Mouse (Mus musculus): ENCODE measurements around the gene Tmem238. TPM values are rescaled to one million over a fixed set of nuclear protein-coding genes. Genes with fewer than 3 reads are reported as not detected.
A peak's percentile ranks its signal among the peaks of the same experiment; 100 is the strongest.

Tmem238 gene
- polyA plus RNA-seq, 1 experiment from 2014 or later, result 40.4 TPM

- no peaks in the 10 kb centered on the region for H3K27me3 ChIP-seq (ENCODE audit: insufficient read depth, low read length)
- no peak overlapping the region for H3K27ac ChIP-seq
- peaks cover 15% of the 10 kb centered on the region for H3K4me1 ChIP-seq (replicated peaks; ENCODE audit: insufficient read depth, low read length)
- no peaks in the 10 kb centered on the region for H3K9me3 ChIP-seq (replicated peaks; ENCODE audit: low read length)
- no peak overlapping the region for H3K9ac ChIP-seq (ENCODE audit: low read depth, low read length)
- TF ChIP-seq CTCF (IDR thresholded peaks at IDR 0.05; ENCODE audit: low read depth), result no peak
- no peak overlapping the region for H3K4me3 ChIP-seq (replicated peaks; ENCODE audit: low read depth, low read length)
- H3K36me3 ChIP-seq (ENCODE audit: insufficient read depth, low read length), result peaks cover 7% of the 10 kb centered on the region
- DNase-seq (ENCODE audit: low spot score), result no peak
- ATAC-seq (replicated peaks; ENCODE audit: low FRiP score, low read depth), result no peak
- WGBS, result 88% methylated on average over 6 of the region's 6 CpGs
- 0 out of 2 replicates have a peak overlapping the region, but pooled peaks have one; percentile 73 for H3K4me2 ChIP-seq (ENCODE audit: low read length)
Observed at GRCm38 (mm10) chr7:4742482-4742819, 47.0 kb downstream of the Tmem238 start.

- H3K27me3 ChIP-seq (ENCODE audit: insufficient read depth, low read length), result no peaks in the 10 kb centered on the region
- H3K27ac ChIP-seq, result peak overlapping the region; percentile 85
- ATAC-seq (replicated peaks; ENCODE audit: low FRiP score, low read depth), result no peak
- H3K9me3 ChIP-seq (replicated peaks; ENCODE audit: low read length), result no peaks in the 10 kb centered on the region
- H3K4me1 ChIP-seq (replicated peaks; ENCODE audit: insufficient read depth, low read length), result peaks cover 15% of the 10 kb centered on the region
- H3K36me3 ChIP-seq (ENCODE audit: insufficient read depth, low read length), result peaks cover 7% of the 10 kb centered on the region
- no peak for DNase-seq (ENCODE audit: low spot score)
- 82% methylated on average over 21 of the region's 21 CpGs for WGBS
- H3K9ac ChIP-seq (ENCODE audit: low read depth, low read length), result peak overlapping the region; percentile 67
- no peak for TF ChIP-seq CTCF (IDR thresholded peaks at IDR 0.05; ENCODE audit: low read depth)
- H3K4me2 ChIP-seq (ENCODE audit: low read length), result peak overlapping the region; percentile 73
- H3K4me3 ChIP-seq (replicated peaks; ENCODE audit: low read depth, low read length), result peak overlapping the region; percentile 57; the same call in 1 of the 2 replicates
Observed at GRCm38 (mm10) chr7:4741672-4742481, 47.6 kb downstream of the Tmem238 start.

- H3K4me2 ChIP-seq (ENCODE audit: low read length), result peak overlapping the region; percentile 73
- H3K4me3 ChIP-seq (replicated peaks; ENCODE audit: low read depth, low read length), result peak overlapping the region; percentile 57
- peaks cover 4% of the 10 kb centered on the region for H3K36me3 ChIP-seq (ENCODE audit: insufficient read depth, low read length)
- H3K27me3 ChIP-seq (ENCODE audit: insufficient read depth, low read length), result no peaks in the 10 kb centered on the region
- peak overlapping the region; percentile 85 for H3K27ac ChIP-seq
- WGBS, result 4% methylated on average over 4 of the region's 4 CpGs
- peak; percentile 79 for DNase-seq (ENCODE audit: low spot score)
- no peak for ATAC-seq (replicated peaks; ENCODE audit: low FRiP score, low read depth)
- no peak for TF ChIP-seq CTCF (IDR thresholded peaks at IDR 0.05; ENCODE audit: low read depth)
- H3K9me3 ChIP-seq (replicated peaks; ENCODE audit: low read length), result no peaks in the 10 kb centered on the region
- peaks cover 15% of the 10 kb centered on the region for H3K4me1 ChIP-seq (replicated peaks; ENCODE audit: insufficient read depth, low read length)
- H3K9ac ChIP-seq (ENCODE audit: low read depth, low read length), result peak overlapping the region; percentile 67
Observed at GRCm38 (mm10) chr7:4741151-4741550, 48.3 kb downstream of the Tmem238 start.

GRCm38 (mm10) chr7:4740309-4740727, 49.1 kb downstream of the Tmem238 start:
- ATAC-seq (replicated peaks; ENCODE audit: low FRiP score, low read depth) (peak; percentile 10; the same call in 1 of the 2 replicates), DNase-seq (ENCODE audit: low spot score) (peak; percentile 48)
- Histone ChIP-seq H3K36me3 (ENCODE audit: insufficient read depth, low read length) (peaks cover 4% of the 10 kb centered on the region; the same call in 1 of the 2 replicates), H3K27ac (peak overlapping the region; percentile 85), H3K4me1 (replicated peaks; ENCODE audit: insufficient read depth, low read length) (peaks cover 15% of the 10 kb centered on the region), H3K4me3 (replicated peaks; ENCODE audit: low read depth, low read length) (peak overlapping the region; percentile 57), H3K4me2 (ENCODE audit: low read length) (peak overlapping the region; percentile 73), H3K9me3 (replicated peaks; ENCODE audit: low read length) (no peaks in the 10 kb centered on the region), H3K9ac (ENCODE audit: low read depth, low read length) (peak overlapping the region; percentile 67), H3K27me3 (ENCODE audit: insufficient read depth, low read length) (no peaks in the 10 kb centered on the region)
- under 1% methylated on average over 14 of the region's 14 CpGs for WGBS
- no peak for TF ChIP-seq CTCF (IDR thresholded peaks at IDR 0.05; ENCODE audit: low read depth)

- Histone ChIP-seq H3K4me3 (replicated peaks; ENCODE audit: low read depth, low read length) (peak within 1 kb of the TSS; percentile 57), H3K9me3 (replicated peaks; ENCODE audit: low read length) (no peaks in the 10 kb centered on the region), H3K4me2 (ENCODE audit: low read length) (peak within 1 kb of the TSS; percentile 73), H3K9ac (ENCODE audit: low read depth, low read length) (peak within 1 kb of the TSS; percentile 67), H3K27ac (peak within 1 kb of the TSS; percentile 85), H3K4me1 (replicated peaks; ENCODE audit: insufficient read depth, low read length) (peaks cover 15% of the 10 kb centered on the region), H3K27me3 (ENCODE audit: insufficient read depth, low read length) (no peaks in the 10 kb centered on the region), H3K36me3 (ENCODE audit: insufficient read depth, low read length) (peaks cover 4% of the 10 kb centered on the region; the same call in 1 of the 2 replicates)
- peak; percentile 98 for ATAC-seq (replicated peaks; ENCODE audit: low FRiP score, low read depth)
- DNase-seq (ENCODE audit: low spot score), result peak; percentile 100
- peak; percentile 46 for TF ChIP-seq CTCF (IDR thresholded peaks at IDR 0.05; ENCODE audit: low read depth)
- WGBS, result 0% methylated on average over 39 of the region's 44 CpGs
Observed at GRCm38 (mm10) chr7:4739544-4740275, 49.7 kb downstream of the Tmem238 start, which contains the start of gene Kmt5c. Gene Kmt5c, plus strand, starts transcription at chr7:4740115.

GRCm38 (mm10) chr7:4739041-4739543, 50.4 kb downstream of the Tmem238 start:
- Histone ChIP-seq H3K36me3 (ENCODE audit: insufficient read depth, low read length) (peaks cover 4% of the 10 kb centered on the region; the same call in 1 of the 2 replicates), H3K4me2 (ENCODE audit: low read length) (peak overlapping the region; percentile 61), H3K4me3 (replicated peaks; ENCODE audit: low read depth, low read length) (peak overlapping the region; percentile 30), H3K27me3 (ENCODE audit: insufficient read depth, low read length) (no peaks in the 10 kb centered on the region), H3K4me1 (replicated peaks; ENCODE audit: insufficient read depth, low read length) (peaks cover 15% of the 10 kb centered on the region), H3K27ac (peak overlapping the region; percentile 75), H3K9me3 (replicated peaks; ENCODE audit: low read length) (no peaks in the 10 kb centered on the region), H3K9ac (ENCODE audit: low read depth, low read length) (no peak overlapping the region)
- no peak for TF ChIP-seq CTCF (IDR thresholded peaks at IDR 0.05; ENCODE audit: low read depth)
- DNase-seq (ENCODE audit: low spot score), result no peak
- ATAC-seq (replicated peaks; ENCODE audit: low FRiP score, low read depth), result no peak
- WGBS, result 52% methylated on average over 10 of the region's 10 CpGs

Other genes with a start within 250 kb of the Tmem238 start
- gene Syt5, start 242.1 kb downstream of the Tmem238 start, polyA plus RNA-seq (2015; fragmentation: Nextera tagmentation; extraction: Ambion mirVana), result 6.4 and 6.6 TPM in 2 replicates
- gene Ptprh, start 185.6 kb downstream of the Tmem238 start, polyA plus RNA-seq (2015; fragmentation: Nextera tagmentation; extraction: Ambion mirVana), result 0.13 and 0.31 TPM in 2 replicates
- 0.56 and 0.80 TPM in 2 replicates for gene Tmem86b, start 158.2 kb downstream of the Tmem238 start, polyA plus RNA-seq (2015; fragmentation: Nextera tagmentation; extraction: Ambion mirVana)
- 4.8 and 5.1 TPM in 2 replicates for gene Ppp6r1, start 130.6 kb downstream of the Tmem238 start, polyA plus RNA-seq (2015; fragmentation: Nextera tagmentation; extraction: Ambion mirVana)
- gene Hspbp1, start 104.6 kb downstream of the Tmem238 start, polyA plus RNA-seq (2015; fragmentation: Nextera tagmentation; extraction: Ambion mirVana), result 99.7 and 99.9 TPM in 2 replicates
- 0.71 and 0.78 TPM in 2 replicates for gene Brsk1, start 99.1 kb downstream of the Tmem238 start, polyA plus RNA-seq (2015; fragmentation: Nextera tagmentation; extraction: Ambion mirVana)
- gene Tmem150b, start 64.4 kb downstream of the Tmem238 start, polyA plus RNA-seq (2015; fragmentation: Nextera tagmentation; extraction: Ambion mirVana), result 0.06 and 0.12 TPM in 2 replicates
- 61.2 and 64.8 TPM in 2 replicates for gene Kmt5c, start 49.5 kb downstream of the Tmem238 start, polyA plus RNA-seq (2015; fragmentation: Nextera tagmentation; extraction: Ambion mirVana)
- 70.7 and 84.0 TPM in 2 replicates for gene Cox6b2, start 36.6 kb downstream of the Tmem238 start, polyA plus RNA-seq (2015; fragmentation: Nextera tagmentation; extraction: Ambion mirVana)
- not detected in 2 replicates for gene Fam71e2, start 18.4 kb downstream of the Tmem238 start, polyA plus RNA-seq (2015; fragmentation: Nextera tagmentation; extraction: Ambion mirVana)
- gene Il11, start 6.8 kb downstream of the Tmem238 start, polyA plus RNA-seq (2015; fragmentation: Nextera tagmentation; extraction: Ambion mirVana), result 0.14 and 0.20 TPM in 2 replicates
- gene Tmem190, start 6.7 kb downstream of the Tmem238 start, polyA plus RNA-seq (2015; fragmentation: Nextera tagmentation; extraction: Ambion mirVana), result 0.70 TPM in 1 of 2 replicates, not detected in the other
- 453 and 480 TPM in 2 replicates for gene Rpl28, start 3.2 kb upstream of the Tmem238 start, polyA plus RNA-seq (2015; fragmentation: Nextera tagmentation; extraction: Ambion mirVana)
- 198 and 203 TPM in 2 replicates for gene Ube2s, start 22.9 kb upstream of the Tmem238 start, polyA plus RNA-seq (2015; fragmentation: Nextera tagmentation; extraction: Ambion mirVana)
- 0.62 and 0.67 TPM in 2 replicates for gene Shisa7, start 55.0 kb upstream of the Tmem238 start, polyA plus RNA-seq (2015; fragmentation: Nextera tagmentation; extraction: Ambion mirVana)
- 11.0 and 12.4 TPM in 2 replicates for gene Isoc2b, start 80.6 kb upstream of the Tmem238 start, polyA plus RNA-seq (2015; fragmentation: Nextera tagmentation; extraction: Ambion mirVana)
- gene Isoc2a, start 87.5 kb upstream of the Tmem238 start, polyA plus RNA-seq (2015; fragmentation: Nextera tagmentation; extraction: Ambion mirVana), result 0.72 and 0.77 TPM in 2 replicates
- gene Gm36210, start 116.9 kb upstream of the Tmem238 start, polyA plus RNA-seq (2015; fragmentation: Nextera tagmentation; extraction: Ambion mirVana), result not detected in 2 replicates
- gene Zfp628, start 125.6 kb upstream of the Tmem238 start, polyA plus RNA-seq (2015; fragmentation: Nextera tagmentation; extraction: Ambion mirVana), result 3.5 and 3.9 TPM in 2 replicates
- gene Nat14, start 132.4 kb upstream of the Tmem238 start, polyA plus RNA-seq (2015; fragmentation: Nextera tagmentation; extraction: Ambion mirVana), result 2.1 and 2.6 TPM in 2 replicates
- gene Ssc5d, start 136.1 kb upstream of the Tmem238 start, polyA plus RNA-seq (2015; fragmentation: Nextera tagmentation; extraction: Ambion mirVana), result 0.91 and 1.1 TPM in 2 replicates
- gene Sbk2, start 174.8 kb upstream of the Tmem238 start, polyA plus RNA-seq (2015; fragmentation: Nextera tagmentation; extraction: Ambion mirVana), result 0.12 and 0.13 TPM in 2 replicates
- gene Sbk3, start 181.5 kb upstream of the Tmem238 start, polyA plus RNA-seq (2015; fragmentation: Nextera tagmentation; extraction: Ambion mirVana), result 0.05 TPM in 1 of 2 replicates, not detected in the other
- gene Zfp579, start 206.5 kb upstream of the Tmem238 start, polyA plus RNA-seq (2015; fragmentation: Nextera tagmentation; extraction: Ambion mirVana), result 21.2 and 21.3 TPM in 2 replicates
- 12.8 and 14.1 TPM in 2 replicates for gene Zfp524, start 224.8 kb upstream of the Tmem238 start, polyA plus RNA-seq (2015; fragmentation: Nextera tagmentation; extraction: Ambion mirVana)
- 30.4 and 31.8 TPM in 2 replicates for gene Fiz1, start 225.0 kb upstream of the Tmem238 start, polyA plus RNA-seq (2015; fragmentation: Nextera tagmentation; extraction: Ambion mirVana)
- 4.7 and 5.7 TPM in 2 replicates for gene Gm44973, start 225.8 kb upstream of the Tmem238 start, polyA plus RNA-seq (2015; fragmentation: Nextera tagmentation; extraction: Ambion mirVana)
- gene Zfp865, start 230.7 kb upstream of the Tmem238 start, polyA plus RNA-seq (2015; fragmentation: Nextera tagmentation; extraction: Ambion mirVana), result 4.7 and 5.6 TPM in 2 replicates
- 22.7 and 23.5 TPM in 2 replicates for gene Ccdc106, start 230.9 kb upstream of the Tmem238 start, polyA plus RNA-seq (2015; fragmentation: Nextera tagmentation; extraction: Ambion mirVana)
- gene 4632433K11Rik, start 244.5 kb upstream of the Tmem238 start, polyA plus RNA-seq (2015; fragmentation: Nextera tagmentation; extraction: Ambion mirVana), result not detected in 2 replicates
- 5.7 and 6.6 TPM in 2 replicates for gene Zfp784, start 248.8 kb upstream of the Tmem238 start, polyA plus RNA-seq (2015; fragmentation: Nextera tagmentation; extraction: Ambion mirVana)